Mouse (Mus musculus): ENCODE measurements around the gene Soga1. TPM values are rescaled to one million over a fixed set of nuclear protein-coding genes. Genes with fewer than 3 reads are reported as not detected.

The Soga1 gene
- polyA plus RNA-seq, 1 experiment from 2014 or later = 0.65 TPM

GRCm38 (mm10) chr2:157100319-157100605 is 21.2 kb upstream of the Soga1 start:
- TF ChIP-seq EP300 (optimal IDR thresholded peaks at IDR 0.05) (no peak), CTCF (IDR thresholded peaks at IDR 0.05; ENCODE audit: low read depth) (no peak)
- no peaks in the 10 kb centered on the region for H3K27me3 ChIP-seq (ENCODE audit: control insufficient read depth, insufficient read depth, low read length)
- 77% methylated on average over 12 of the region's 12 CpGs for WGBS
- H3K4me2 ChIP-seq (replicated peaks; ENCODE audit: low read depth) = no peak overlapping the region
- no peaks in the 10 kb centered on the region for H3K4me1 ChIP-seq (replicated peaks; ENCODE audit: control insufficient read depth, insufficient read depth)
- peaks cover 10% of the 10 kb centered on the region for H3K36me3 ChIP-seq (ENCODE audit: control insufficient read depth, insufficient read depth, low read length)
- no peak overlapping the region for H3K9ac ChIP-seq (ENCODE audit: low read length)
- no peaks in the 10 kb centered on the region for H3K9me3 ChIP-seq (ENCODE audit: control insufficient read depth, low read length)
- H3K27ac ChIP-seq (replicated peaks) = no peak overlapping the region
- H3K4me3 ChIP-seq (ENCODE audit: low read depth, low read length) = no peak overlapping the region
- DNase-seq (ENCODE audit: low spot score) (no peak), ATAC-seq (ENCODE audit: low FRiP score, low TSS enrichment) (no peak)

- Histone ChIP-seq H3K4me3 (ENCODE audit: low read depth, low read length) (no peak overlapping the region), H3K36me3 (ENCODE audit: control insufficient read depth, insufficient read depth, low read length) (peaks cover 10% of the 10 kb centered on the region), H3K27ac (replicated peaks) (no peak overlapping the region), H3K9me3 (ENCODE audit: control insufficient read depth, low read length) (no peaks in the 10 kb centered on the region), H3K4me1 (replicated peaks; ENCODE audit: control insufficient read depth, insufficient read depth) (no peaks in the 10 kb centered on the region), H3K27me3 (ENCODE audit: control insufficient read depth, insufficient read depth, low read length) (no peaks in the 10 kb centered on the region), H3K9ac (ENCODE audit: low read length) (no peak overlapping the region), H3K4me2 (replicated peaks; ENCODE audit: low read depth) (no peak overlapping the region)
- DNase-seq (ENCODE audit: low spot score) (no peak), ATAC-seq (ENCODE audit: low FRiP score, low TSS enrichment) (no peak)
- TF ChIP-seq CTCF (IDR thresholded peaks at IDR 0.05; ENCODE audit: low read depth) (no peak), EP300 (optimal IDR thresholded peaks at IDR 0.05) (no peak)
- 72% methylated on average over 12 of the region's 12 CpGs for WGBS
Measured at GRCm38 (mm10) chr2:157099532-157100318, 20.7 kb upstream of the Soga1 start.

GRCm38 (mm10) chr2:157095005-157095755 is 16.1 kb upstream of the Soga1 start:
- 59% methylated on average over 9 of the region's 9 CpGs for WGBS
- DNase-seq (ENCODE audit: low spot score) = peak; percentile 75
- Histone ChIP-seq H3K27ac (replicated peaks) (no peak overlapping the region), H3K4me3 (ENCODE audit: low read depth, low read length) (no peak overlapping the region), H3K9me3 (ENCODE audit: control insufficient read depth, low read length) (no peaks in the 10 kb centered on the region), H3K27me3 (ENCODE audit: control insufficient read depth, insufficient read depth, low read length) (no peaks in the 10 kb centered on the region), H3K4me1 (replicated peaks; ENCODE audit: control insufficient read depth, insufficient read depth) (no peaks in the 10 kb centered on the region), H3K36me3 (ENCODE audit: control insufficient read depth, insufficient read depth, low read length) (no peaks in the 10 kb centered on the region; the same call in 1 of the 2 replicates), H3K9ac (ENCODE audit: low read length) (0 out of 2 replicates have a peak overlapping the region, but pooled peaks have one; percentile 8), H3K4me2 (replicated peaks; ENCODE audit: low read depth) (no peak overlapping the region)
- ATAC-seq (ENCODE audit: low FRiP score, low TSS enrichment) = peak; percentile 65; the same call in 1 of the 2 replicates
- TF ChIP-seq CTCF (IDR thresholded peaks at IDR 0.05; ENCODE audit: low read depth) (peak; percentile 95), EP300 (optimal IDR thresholded peaks at IDR 0.05) (no peak)

- TF ChIP-seq EP300 (optimal IDR thresholded peaks at IDR 0.05) (no peak), CTCF (IDR thresholded peaks at IDR 0.05; ENCODE audit: low read depth) (no peak)
- DNase-seq (ENCODE audit: low spot score) (no peak), ATAC-seq (ENCODE audit: low FRiP score, low TSS enrichment) (no peak)
- H3K9ac ChIP-seq (ENCODE audit: low read length) = 0 out of 2 replicates have a peak overlapping the region, but pooled peaks have one; percentile 8
- no peak overlapping the region for H3K4me2 ChIP-seq (replicated peaks; ENCODE audit: low read depth)
- no peaks in the 10 kb centered on the region for H3K36me3 ChIP-seq (ENCODE audit: control insufficient read depth, insufficient read depth, low read length)
- WGBS = 25% methylated on average over 8 of the region's 8 CpGs
- H3K4me3 ChIP-seq (ENCODE audit: low read depth, low read length) = no peak overlapping the region
- H3K27me3 ChIP-seq (ENCODE audit: control insufficient read depth, insufficient read depth, low read length) = no peaks in the 10 kb centered on the region
- H3K4me1 ChIP-seq (replicated peaks; ENCODE audit: control insufficient read depth, insufficient read depth) = no peaks in the 10 kb centered on the region
- no peak overlapping the region for H3K27ac ChIP-seq (replicated peaks)
- no peaks in the 10 kb centered on the region for H3K9me3 ChIP-seq (ENCODE audit: control insufficient read depth, low read length)
Measured at GRCm38 (mm10) chr2:157092024-157092423, 13.0 kb upstream of the Soga1 start.

GRCm38 (mm10) chr2:157087536-157088317 is 8.7 kb upstream of the Soga1 start:
- ATAC-seq (ENCODE audit: low FRiP score, low TSS enrichment) (no peak), DNase-seq (ENCODE audit: low spot score) (no peak)
- TF ChIP-seq EP300 (optimal IDR thresholded peaks at IDR 0.05) (no peak), CTCF (IDR thresholded peaks at IDR 0.05; ENCODE audit: low read depth) (no peak)
- Histone ChIP-seq H3K27ac (replicated peaks) (no peak overlapping the region), H3K4me3 (ENCODE audit: low read depth, low read length) (no peak overlapping the region), H3K27me3 (ENCODE audit: control insufficient read depth, insufficient read depth, low read length) (no peaks in the 10 kb centered on the region), H3K4me2 (replicated peaks; ENCODE audit: low read depth) (no peak overlapping the region), H3K9ac (ENCODE audit: low read length) (no peak overlapping the region), H3K36me3 (ENCODE audit: control insufficient read depth, insufficient read depth, low read length) (no peaks in the 10 kb centered on the region), H3K9me3 (ENCODE audit: control insufficient read depth, low read length) (no peaks in the 10 kb centered on the region), H3K4me1 (replicated peaks; ENCODE audit: control insufficient read depth, insufficient read depth) (no peaks in the 10 kb centered on the region)
- WGBS = 67% methylated on average over 14 of the region's 14 CpGs

Data from stomach, postnatal 0 days (tissue).